Mouse (Mus musculus) CH12F3 (cell line): ENCODE measurements at regions not wholly inside any gene's neighbourhood (a gene's known extent, or its start where the extent isn't known, plus 50 kb on each side); places are given as distances from the start of the nearest gene placed in this dataset.

Experiments
- in situ Hi-C: fragments of 300-500 bp; cut with MboI; formaldehyde crosslinking; loops from 2 replicates; pipeline ENCODE4 v1.14.3; 2020; ENCODE audit warnings: low sequenced_read_pairs

DNA sequence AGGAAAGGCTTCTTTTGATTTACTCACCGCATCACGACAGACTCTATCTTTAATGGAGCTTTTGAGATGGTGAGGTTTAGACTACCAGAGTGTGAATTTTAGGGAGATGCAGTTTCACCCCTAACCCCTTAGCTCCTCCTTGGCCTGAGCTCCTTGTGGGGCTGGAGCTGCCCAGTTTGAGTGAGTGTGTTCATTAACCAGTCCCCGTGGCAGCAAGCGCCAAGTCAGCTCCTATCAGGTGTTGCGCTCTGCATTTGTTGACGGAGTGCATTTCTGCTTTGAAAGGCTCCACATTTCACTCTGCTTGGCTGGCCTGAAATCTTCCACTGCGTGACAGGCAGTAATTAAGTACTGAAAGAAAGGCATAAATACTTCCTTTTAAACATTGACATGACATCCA is 481.7 kb downstream of the Plcl1 start:
- in situ Hi-C loops = loop anchor here (25.0 kb wide), 2 partner anchors 1100 to 1325 kb away; partner anchors contain the start of gene Satb2

DNA sequence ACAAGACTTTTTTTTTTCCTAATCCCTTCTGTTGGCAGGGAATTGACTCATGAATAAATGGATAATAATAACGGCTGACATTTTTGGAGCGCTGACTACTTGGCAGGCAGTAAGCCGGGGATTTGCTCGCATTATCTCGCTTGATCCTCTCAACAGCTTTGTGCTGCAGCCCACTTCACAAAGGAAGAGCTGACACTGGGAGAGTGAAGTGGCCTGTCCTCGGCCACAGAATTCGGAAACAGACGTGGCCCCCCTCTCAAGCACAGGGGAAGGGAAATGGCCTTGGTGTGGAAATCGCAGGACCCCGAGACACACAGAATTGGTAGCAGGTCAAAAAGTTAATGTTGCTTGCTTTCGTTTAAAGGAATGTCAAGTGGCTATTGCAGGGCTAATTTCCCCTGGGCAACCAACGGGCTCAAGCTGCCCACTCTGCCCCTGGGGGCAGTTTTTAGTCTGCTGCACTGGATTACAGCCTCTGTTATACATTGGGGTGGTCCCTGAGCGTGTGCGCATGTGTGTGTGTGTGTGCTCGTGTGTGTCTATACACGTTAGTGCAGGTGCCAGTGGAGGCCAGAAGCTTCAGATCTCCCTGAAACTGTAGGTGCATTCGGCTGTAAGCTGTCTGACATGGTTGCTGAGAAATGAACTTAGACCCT is 483.1 kb downstream of the Plcl1 start:
- in situ Hi-C loops = loop anchor here (25.0 kb wide), 2 partner anchors 1098 to 1323 kb away; partner anchors contain the start of gene Satb2

DNA sequence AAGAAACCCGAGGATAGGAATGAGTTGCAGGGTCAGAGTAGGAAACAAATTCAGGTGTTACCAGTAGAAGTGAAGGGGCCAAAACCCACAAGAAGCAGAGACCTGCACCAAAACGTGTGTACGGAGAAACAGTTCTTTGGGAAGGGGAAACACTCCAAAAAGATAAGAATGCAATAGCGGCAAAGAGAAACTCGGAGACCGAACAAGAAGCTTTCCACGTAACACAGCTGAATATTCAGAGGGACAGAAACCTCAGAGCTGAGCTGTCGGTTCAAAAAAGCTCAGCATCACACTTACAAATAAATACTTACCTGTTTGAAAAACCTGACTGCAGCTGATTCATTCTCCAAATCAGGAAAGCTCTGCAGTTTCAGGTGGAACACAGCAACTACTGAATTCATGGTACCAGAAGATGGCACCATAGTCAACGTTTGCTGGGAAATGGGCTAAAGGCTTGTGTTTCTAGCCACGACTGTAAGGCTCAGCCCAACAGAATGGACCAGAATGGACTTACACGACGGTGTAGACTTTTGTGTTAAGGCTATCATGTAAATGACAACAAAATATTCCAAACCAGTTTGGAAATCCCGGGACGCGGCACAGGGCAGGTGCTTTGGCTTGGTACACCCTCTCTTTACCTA is 484.9 kb downstream of the Plcl1 start:
- in situ Hi-C loops = loop anchor here (25.0 kb wide), 2 partner anchors 1097 to 1322 kb away; partner anchors contain the start of gene Satb2

DNA sequence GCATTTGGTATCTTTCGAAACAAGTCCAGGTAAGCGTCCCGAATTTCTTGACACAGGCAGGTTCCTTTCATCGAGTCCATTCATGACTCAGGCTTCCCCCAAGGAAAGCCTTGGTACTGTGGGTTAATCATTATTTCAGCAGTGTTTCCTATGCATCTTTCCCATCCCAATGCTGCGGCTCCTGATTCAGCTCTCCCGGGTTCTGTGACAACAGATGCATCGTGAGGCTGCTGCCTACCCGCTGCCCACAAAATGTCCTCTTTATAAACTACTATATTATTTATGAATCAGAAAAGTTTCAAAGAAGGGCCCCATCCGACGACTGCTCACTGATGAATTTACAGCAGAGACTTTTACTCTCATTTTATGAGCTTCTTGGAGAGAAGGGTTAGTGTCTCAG is 486.2 kb downstream of the Plcl1 start:
- in situ Hi-C loops = loop anchor here (25.0 kb wide), 2 partner anchors 1095 to 1320 kb away; partner anchors contain the start of gene Satb2

DNA sequence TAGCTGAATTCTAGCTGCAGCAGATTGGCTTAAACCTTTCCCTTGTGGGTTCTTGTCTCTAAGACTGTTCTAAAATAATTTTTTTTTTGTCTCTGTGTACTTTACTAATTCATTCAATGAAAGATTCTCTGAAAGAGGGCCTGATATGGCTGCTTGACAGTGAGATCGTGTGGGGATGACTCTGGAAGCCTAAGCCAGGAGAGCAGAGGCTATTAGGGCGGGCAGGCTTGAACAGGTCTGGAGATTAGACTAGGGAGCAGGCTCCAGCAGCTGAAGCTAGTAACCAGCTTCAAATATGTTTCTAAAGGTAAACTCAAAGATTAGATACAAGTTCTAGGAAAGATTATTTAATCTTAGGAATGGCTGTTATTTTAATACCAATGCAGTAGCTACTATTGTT is 491.9 kb downstream of the Plcl1 start:
- in situ Hi-C loops = loop anchor here (25.0 kb wide), 2 partner anchors 1090 to 1315 kb away; partner anchors contain the start of gene Satb2

DNA sequence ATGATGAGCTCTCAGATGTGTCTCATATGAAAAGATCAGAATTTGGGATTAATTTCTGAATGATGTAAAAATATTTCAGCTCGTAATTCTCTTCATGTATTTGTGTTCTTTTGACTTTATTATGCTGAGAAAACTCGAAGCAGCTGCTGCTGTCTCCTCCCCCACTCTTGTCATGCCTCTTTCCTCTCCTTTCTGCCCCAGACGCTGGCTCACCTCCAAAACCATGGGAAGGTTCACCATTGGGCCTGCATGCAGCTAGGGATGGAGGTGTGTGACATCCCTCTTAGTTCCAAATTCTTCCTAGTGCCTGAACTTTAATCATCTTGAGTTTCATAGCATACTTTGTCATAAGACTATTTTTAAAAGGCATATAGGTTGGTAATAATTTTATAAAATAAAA is 492.3 kb downstream of the Plcl1 start:
- in situ Hi-C loops = loop anchor here (25.0 kb wide), 2 partner anchors 1089 to 1314 kb away; partner anchors contain the start of gene Satb2

DNA sequence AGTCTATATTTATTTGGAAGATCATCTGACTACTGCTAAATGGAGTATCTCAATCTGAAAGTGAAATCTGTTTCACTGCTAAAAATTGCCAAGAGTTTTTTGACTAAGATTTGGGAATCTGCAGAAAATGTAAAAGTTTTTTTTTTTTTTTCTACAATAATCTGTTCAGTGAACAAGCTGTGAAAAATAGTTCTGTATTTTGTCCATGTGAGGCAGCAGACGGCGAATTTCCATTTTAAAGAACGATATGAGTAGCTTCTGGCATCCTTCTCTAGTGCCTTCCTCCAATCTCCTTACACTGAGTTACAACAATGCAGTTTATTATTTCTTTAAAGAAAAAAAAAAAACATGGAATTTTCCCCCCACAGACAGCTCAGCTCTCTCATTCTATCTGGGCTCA is 494.3 kb downstream of the Plcl1 start:
- in situ Hi-C loops = no loop called here

DNA sequence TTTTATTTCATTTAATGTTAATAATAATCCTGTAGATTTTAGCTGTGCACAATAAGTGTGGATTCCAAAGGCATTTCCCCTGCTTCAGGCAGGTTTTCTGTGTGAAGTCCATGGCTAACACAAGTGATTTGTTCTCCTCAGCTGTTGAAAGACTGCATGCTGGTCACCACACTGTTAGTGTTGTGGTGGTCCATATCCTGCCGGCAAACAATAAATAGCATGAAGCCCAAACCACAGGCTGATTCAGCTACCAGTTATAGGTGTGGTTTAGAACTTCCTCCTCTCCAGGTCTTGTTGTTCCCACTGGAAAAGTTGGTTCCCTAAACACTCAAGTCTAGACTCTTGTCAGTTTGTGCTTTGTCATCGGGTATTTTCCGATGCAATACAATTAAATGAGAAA is 497.5 kb downstream of the Plcl1 start:
- in situ Hi-C loops = no loop called here

DNA sequence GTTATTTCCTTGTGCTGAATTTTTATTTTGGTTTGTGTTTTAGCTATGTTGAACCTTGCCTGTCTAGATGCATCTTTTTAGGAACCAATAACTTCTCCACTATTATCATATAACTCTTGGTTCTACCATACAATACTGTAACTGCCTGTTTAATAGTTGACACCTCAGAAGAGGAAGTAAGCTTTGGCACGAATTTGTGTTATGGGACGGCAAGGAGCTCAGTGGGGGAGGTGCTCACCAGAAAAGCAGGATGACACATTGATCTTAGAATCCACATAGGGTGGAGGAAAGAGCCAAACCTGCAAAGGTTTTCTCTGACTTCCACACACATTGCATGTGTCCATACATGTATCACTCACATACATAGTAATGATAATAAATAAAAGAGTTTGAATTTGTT is 498.9 kb downstream of the Plcl1 start:
- in situ Hi-C loops = no loop called here

DNA sequence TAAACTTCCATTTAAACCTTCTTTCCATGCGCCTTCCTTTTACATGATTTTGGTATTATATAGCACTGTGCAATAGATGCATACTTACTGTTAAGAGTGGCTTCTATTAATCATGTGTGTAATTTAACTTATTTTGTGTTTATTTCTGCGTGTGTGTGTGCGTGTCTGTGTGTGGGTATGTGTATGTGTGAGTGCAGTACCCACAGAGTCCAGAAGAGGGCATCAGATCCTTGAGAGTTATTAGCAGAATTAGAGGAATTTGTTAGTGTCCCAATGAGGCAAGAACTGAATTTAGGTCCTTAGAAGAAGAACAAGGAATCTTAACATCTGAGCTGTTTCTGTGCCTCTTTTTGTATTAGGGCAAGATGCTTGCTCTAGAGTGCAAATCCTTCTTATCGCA is 499.5 kb downstream of the Plcl1 start:
- in situ Hi-C loops = no loop called here

DNA sequence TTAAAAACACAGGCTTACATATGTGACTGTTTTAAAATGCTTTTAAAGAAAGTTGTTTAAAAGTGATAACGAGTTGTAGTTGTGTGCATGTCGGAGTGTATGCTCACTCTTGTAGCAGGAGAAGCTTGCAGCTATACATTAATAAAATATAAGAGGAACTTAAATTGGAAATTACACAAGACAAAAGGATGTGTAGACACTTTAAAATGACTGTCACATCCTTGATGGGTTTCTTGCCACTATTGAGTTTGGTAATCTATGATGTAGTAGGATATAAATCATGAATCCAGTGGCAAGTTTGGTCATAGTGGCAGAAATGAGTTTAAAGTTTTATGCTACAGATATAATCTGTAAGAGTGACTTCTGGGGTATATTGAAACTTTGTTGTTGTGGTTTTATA is 504.3 kb downstream of the Plcl1 start:
- in situ Hi-C loops = no loop called here

DNA sequence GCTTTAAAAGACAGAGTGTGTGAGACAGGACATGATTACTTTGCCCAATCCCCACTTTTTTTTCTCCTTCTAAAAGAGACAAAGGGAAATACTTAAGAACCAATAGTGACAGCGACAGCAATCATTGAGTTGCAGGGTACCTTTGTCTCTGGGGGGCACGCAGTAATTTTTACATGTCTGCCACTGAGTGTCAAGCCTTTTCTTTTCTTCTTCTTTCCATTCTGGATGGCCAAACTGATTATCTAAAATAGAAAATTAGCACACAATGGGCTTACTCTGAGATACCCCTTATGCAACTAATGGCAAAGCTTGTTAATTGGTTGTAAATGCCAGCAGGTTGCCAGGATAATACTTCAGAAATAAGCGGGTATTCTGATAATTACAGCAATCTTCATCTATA is 508.6 kb downstream of the Plcl1 start:
- in situ Hi-C loops = no loop called here

DNA sequence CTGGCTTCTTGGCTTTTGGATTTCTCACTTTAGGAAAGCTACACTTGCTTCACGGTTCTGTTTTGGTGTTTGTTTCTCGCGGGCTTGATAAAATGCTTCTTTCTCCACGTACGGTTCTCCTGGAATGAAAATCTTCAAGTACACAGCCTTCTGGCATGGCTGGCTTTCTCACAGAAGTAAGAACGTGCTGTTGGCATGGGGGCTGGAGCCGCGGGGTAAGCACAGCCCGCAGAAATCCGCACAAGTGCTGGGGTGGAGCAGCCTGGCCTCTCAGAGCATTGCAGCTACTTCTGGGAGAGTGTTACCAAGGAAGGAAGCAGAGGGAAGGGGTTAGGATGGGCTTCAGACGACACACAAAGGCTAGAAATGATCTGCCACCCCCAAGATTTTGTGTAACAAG is 510.2 kb downstream of the Plcl1 start:
- in situ Hi-C loops = no loop called here

DNA sequence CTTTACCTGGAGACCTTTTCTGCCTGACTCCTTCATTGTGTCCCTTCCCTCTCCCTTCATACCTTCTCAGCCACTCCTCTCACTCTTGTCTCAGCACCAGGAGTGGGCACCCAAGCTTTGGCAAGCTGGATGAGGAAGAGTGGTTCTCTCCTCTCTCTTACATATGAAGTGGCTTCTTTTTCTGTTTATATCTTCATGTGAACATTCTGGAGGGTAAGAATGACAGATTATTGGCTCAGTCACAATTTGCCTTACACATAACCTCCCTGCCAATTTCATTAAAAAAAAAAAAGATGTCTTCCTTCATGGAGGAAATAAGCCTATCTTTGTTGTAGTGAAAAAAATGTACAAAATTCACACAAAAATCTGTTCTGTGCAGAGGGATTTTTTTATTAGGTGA is 513.8 kb downstream of the Plcl1 start:
- in situ Hi-C loops = no loop called here

DNA sequence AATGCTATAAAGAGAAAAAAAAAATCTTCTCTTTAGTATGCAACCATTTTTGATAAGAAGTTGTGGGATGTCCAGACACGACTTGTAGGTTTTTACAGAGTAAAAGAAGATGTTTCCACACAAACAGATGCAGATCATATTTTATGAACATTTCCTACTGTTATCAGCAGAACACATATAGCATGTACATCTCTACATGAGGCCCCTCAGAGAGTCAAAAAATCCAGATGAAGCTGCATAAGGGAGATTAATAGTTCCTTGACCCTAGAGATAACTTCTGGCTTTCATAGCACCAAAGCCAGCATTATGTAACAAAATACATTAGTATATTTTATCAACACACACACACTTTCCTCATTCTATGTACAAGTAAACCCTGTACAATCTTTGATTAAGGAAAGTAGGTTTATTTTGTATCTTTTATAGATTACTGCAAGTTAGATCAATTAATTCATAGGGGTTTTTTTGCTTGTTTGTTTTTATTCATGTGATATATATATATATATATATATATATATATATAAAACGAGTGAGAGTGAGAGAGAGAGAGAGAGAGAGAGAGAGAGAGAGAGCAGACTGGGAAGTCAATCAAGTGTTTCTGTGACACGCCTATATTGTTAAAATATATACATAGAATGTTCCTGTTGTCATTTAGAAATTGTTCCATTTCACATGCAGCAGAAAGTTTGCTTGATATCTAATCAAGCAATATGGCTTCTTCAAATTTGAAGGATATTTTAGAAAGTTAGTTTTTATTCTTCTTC is 541.2 kb downstream of the Plcl1 start:
- in situ Hi-C loops = no loop called here

DNA sequence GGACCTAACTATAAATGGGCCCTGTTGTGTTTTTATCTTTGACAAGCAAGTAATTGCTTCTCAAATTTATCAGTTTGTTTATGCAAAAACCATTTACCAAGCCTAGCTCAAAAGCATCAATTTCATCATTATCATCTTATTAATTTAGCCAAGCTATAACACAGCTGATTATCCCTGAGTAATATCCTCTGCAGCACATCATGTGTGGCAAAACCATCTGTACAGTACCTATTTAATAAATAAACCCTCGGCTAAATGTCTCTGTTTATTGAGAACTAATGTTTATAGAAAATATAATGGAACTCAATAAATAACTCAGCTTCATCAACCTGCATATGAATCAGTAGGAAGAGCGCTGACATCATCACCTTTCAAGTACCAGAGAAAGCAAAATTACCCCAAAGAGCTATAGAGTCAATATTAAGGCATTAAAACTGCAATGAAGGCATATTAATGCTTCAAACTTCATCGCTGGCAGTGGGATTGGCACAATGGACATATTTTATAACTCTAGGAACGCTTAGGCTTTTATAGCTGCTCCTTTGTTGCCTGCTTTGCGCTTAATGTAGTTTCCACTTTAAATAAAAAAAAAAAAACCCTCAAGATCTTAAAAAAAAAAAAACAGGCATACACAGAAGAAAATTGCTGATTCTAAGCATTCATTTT is 542.0 kb downstream of the Plcl1 start:
- in situ Hi-C loops = no loop called here

DNA sequence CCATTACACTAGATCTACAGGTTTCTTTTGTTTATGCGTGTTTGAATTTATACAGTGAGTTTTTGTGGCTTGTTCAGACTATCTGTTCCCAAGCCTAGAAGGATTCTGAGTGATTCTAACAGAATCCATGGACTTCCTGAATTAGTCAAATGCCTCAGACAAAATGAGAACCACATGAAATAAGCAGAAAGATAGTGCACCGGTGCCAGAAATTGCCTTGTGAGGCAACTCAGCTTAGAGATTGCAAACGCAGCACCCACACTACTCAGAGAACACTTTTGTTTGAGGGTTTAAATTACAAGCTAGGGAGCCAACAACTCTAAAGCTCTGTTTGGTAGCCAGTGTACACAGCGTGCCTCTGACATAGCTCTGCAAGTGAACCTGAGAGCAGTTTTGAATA is 543.9 kb downstream of the Plcl1 start:
- in situ Hi-C loops = no loop called here

DNA sequence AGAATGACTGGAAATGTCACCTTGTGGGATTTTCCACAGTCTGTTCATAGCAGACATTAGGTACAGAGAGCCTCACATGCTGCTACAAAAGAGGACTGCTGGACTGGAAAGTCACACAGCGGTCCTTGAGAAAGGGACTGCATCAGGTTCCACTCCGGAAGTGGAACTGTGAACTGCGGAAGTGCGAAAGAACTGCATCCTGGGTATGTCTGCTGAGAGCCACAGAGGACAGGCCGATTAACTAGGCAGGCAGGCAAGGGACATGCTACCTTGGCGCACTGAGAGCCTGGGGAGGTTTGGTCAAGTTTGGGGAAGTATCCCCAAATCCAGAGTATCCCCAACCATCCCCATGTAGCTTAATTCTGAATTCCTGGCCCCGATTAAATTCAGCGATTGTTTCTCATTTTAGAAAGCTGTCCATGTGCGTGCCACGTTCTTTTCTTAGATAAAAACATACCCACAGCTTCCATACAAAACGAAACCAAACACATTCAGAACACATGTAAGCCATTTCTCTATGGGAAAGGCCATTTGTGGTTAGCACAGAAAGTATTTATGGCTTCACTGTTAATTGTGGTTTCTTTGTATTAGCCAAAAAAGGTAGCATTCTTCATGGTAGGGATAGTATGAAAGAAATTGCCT is 552.2 kb downstream of the Plcl1 start:
- in situ Hi-C loops = no loop called here

DNA sequence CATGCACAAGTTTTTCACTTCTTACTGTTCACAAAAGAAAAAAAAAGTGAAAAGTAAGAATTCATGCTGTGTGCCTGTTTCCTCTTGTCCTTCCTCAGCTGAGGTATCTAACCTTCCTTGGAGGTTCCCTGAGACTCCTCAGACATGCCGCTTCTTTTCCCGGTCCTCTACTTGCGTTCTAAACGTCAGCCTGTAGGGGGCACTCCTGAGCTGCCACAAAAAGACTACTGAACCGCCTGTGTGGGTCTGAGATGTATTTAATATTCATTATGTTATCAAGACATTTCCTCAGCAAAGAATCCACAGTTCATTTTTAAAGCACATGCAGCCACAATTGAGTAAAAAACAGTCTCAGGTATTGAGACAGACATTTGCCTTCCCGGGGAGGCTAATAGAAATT is 554.6 kb downstream of the Plcl1 start:
- in situ Hi-C loops = no loop called here

DNA sequence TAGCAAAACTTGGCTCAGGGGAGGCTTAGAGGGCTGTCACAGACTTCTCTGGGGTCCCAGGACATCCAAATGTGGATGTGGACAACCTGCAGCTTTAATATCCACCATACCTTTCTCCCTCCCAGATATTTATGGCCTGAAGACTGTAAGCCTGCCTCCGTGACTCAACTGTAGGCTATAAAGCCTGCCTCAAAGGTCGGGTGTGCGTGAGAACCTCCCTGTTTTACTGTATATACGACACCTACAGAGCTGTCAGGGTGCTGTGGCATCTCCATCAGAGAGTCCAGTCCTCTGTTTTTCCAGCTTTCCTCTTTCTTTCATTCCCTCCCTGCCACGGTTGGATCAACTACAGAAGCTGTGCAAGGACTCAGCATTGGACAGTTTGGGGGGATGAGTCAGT is 558.1 kb downstream of the Plcl1 start:
- in situ Hi-C loops = no loop called here

DNA sequence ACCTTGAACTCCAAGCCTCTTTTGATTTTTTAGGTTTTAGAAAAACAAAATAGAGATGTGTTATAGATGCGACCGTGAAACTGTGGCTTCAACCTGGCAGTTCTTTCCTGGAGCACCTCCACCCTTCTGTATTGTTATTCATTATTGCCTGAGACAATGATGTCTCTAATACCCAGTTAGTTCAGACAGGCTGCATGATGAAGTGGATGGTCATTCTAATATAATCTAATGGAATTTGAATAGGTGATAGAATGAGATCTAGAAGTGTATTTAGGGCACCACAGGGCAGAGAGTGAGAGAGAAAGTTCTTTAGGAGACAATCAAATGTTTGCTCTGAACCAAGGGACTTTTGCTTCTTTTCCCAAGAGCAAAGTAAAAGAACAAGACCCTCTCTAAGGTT is 560.6 kb downstream of the Plcl1 start:
- in situ Hi-C loops = no loop called here
